Mouse (Mus musculus): Measurements from ENCODE around the gene Atp2b4. TPM values are rescaled to one million over a fixed set of nuclear protein-coding genes. Genes with fewer than 3 reads are reported as not detected.
"Not testable (repeated sequence)": the region's sequence is repeated elsewhere in the genome, so short reads cannot be mapped to it uniquely, and the experiment has no call there.

Atp2b4 gene
- polyA plus RNA-seq, 1 experiment from 2014 or later, result 10.2 TPM

GRCm38 (mm10) chr1:133688301-133688700 lies 112.5 kb downstream of the Atp2b4 start:
- H3K4me2 ChIP-seq (replicated peaks), result no peak overlapping the region
- no peak overlapping the region for H3K27ac ChIP-seq
- H3K9me3 ChIP-seq, result no peaks in the 10 kb centered on the region
- ATAC-seq (ENCODE audit: low FRiP score, low read depth), result no peak
- no peak overlapping the region for H3K4me3 ChIP-seq
- H3K36me3 ChIP-seq, result no peaks in the 10 kb centered on the region
- no peaks in the 10 kb centered on the region for H3K4me1 ChIP-seq
- H3K9ac ChIP-seq, result no peak overlapping the region
- 67% methylated on average over 7 of the region's 7 CpGs for WGBS
- H3K27me3 ChIP-seq (replicated peaks), result no peaks in the 10 kb centered on the region

GRCm38 (mm10) chr1:133685749-133686519 lies 114.9 kb downstream of the Atp2b4 start:
- no peak for ATAC-seq (ENCODE audit: low FRiP score, low read depth)
- H3K4me1 ChIP-seq, result no peaks in the 10 kb centered on the region
- 86% methylated on average over 10 of the region's 10 CpGs for WGBS
- H3K4me2 ChIP-seq (replicated peaks), result no peak overlapping the region
- no peak overlapping the region for H3K9ac ChIP-seq
- no peaks in the 10 kb centered on the region for H3K27me3 ChIP-seq (replicated peaks)
- H3K4me3 ChIP-seq, result no peak overlapping the region
- no peak overlapping the region for H3K27ac ChIP-seq
- no peaks in the 10 kb centered on the region for H3K36me3 ChIP-seq
- H3K9me3 ChIP-seq, result no peaks in the 10 kb centered on the region

- no peak overlapping the region for H3K4me2 ChIP-seq (replicated peaks)
Measured at GRCm38 (mm10) chr1:133671801-133672200, 129.0 kb downstream of the Atp2b4 start.

GRCm38 (mm10) chr1:133671266-133671665 lies 129.6 kb downstream of the Atp2b4 start:
- ATAC-seq (ENCODE audit: low FRiP score, low read depth), result no peak

More at GRCm38 (mm10) chr1:133671801-133672200, 129.0 kb downstream of the Atp2b4 start:
- Histone ChIP-seq H3K9ac (no peak overlapping the region), H3K9me3 (no peaks in the 10 kb centered on the region), H3K27me3 (replicated peaks) (no peaks in the 10 kb centered on the region), H3K36me3 (no peaks in the 10 kb centered on the region), H3K4me1 (0 out of 2 replicates have a peak, but pooled peaks cover 5% of the 10 kb centered on the region), H3K4me3 (no peak overlapping the region), H3K27ac (no peak overlapping the region)
- no peak for ATAC-seq (ENCODE audit: low FRiP score, low read depth)
- WGBS, result 80% methylated on average over 3 of the region's 3 CpGs

GRCm38 (mm10) chr1:133670776-133671175 lies 130.1 kb downstream of the Atp2b4 start:
- 84% methylated on average over 6 of the region's 6 CpGs for WGBS
- Histone ChIP-seq H3K27me3 (replicated peaks) (no peaks in the 10 kb centered on the region), H3K9ac (no peak overlapping the region), H3K4me3 (no peak overlapping the region), H3K9me3 (no peaks in the 10 kb centered on the region), H3K27ac (no peak overlapping the region), H3K4me2 (replicated peaks) (no peak overlapping the region), H3K36me3 (no peaks in the 10 kb centered on the region), H3K4me1 (0 out of 2 replicates have a peak, but pooled peaks cover 5% of the 10 kb centered on the region)
- ATAC-seq (ENCODE audit: low FRiP score, low read depth), result no peak

More at GRCm38 (mm10) chr1:133671266-133671665, 129.6 kb downstream of the Atp2b4 start:
- H3K4me2 ChIP-seq (replicated peaks), result no peak overlapping the region
- H3K4me1 ChIP-seq, result 0 out of 2 replicates have a peak, but pooled peaks cover 5% of the 10 kb centered on the region
- H3K36me3 ChIP-seq, result no peaks in the 10 kb centered on the region
- H3K27ac ChIP-seq, result no peak overlapping the region
- H3K27me3 ChIP-seq (replicated peaks), result no peaks in the 10 kb centered on the region
- no peak overlapping the region for H3K9ac ChIP-seq
- no peak overlapping the region for H3K4me3 ChIP-seq
- no peaks in the 10 kb centered on the region for H3K9me3 ChIP-seq
- 92% methylated on average over 3 of the region's 3 CpGs for WGBS

- H3K27me3 ChIP-seq (replicated peaks), result no peaks in the 10 kb centered on the region
- no peak overlapping the region for H3K27ac ChIP-seq
- no peak for ATAC-seq (ENCODE audit: low FRiP score, low read depth)
- 0 out of 2 replicates have a peak, but pooled peaks cover 5% of the 10 kb centered on the region for H3K4me1 ChIP-seq
- no peak overlapping the region; the same call in 1 of the 2 replicates for H3K4me2 ChIP-seq (replicated peaks)
- H3K9me3 ChIP-seq, result no peaks in the 10 kb centered on the region
- 43% methylated on average over 12 of the region's 12 CpGs for WGBS
- no peaks in the 10 kb centered on the region for H3K36me3 ChIP-seq
- H3K9ac ChIP-seq, result no peak overlapping the region
- no peak overlapping the region for H3K4me3 ChIP-seq
Measured at GRCm38 (mm10) chr1:133670190-133670589, 130.7 kb downstream of the Atp2b4 start.

- Histone ChIP-seq H3K4me2 (replicated peaks) (no peak overlapping the region), H3K27me3 (replicated peaks) (no peaks in the 10 kb centered on the region), H3K4me3 (no peak overlapping the region), H3K4me1 (0 out of 2 replicates have a peak, but pooled peaks cover 5% of the 10 kb centered on the region), H3K36me3 (no peaks in the 10 kb centered on the region), H3K9me3 (no peaks in the 10 kb centered on the region), H3K9ac (no peak overlapping the region), H3K27ac (no peak overlapping the region)
- no peak for ATAC-seq (ENCODE audit: low FRiP score, low read depth)
- WGBS, result 81% methylated on average over 3 of the region's 3 CpGs
Measured at GRCm38 (mm10) chr1:133668618-133669017, 132.2 kb downstream of the Atp2b4 start.

GRCm38 (mm10) chr1:133667721-133668120 lies 133.1 kb downstream of the Atp2b4 start:
- no peak for ATAC-seq (ENCODE audit: low FRiP score, low read depth)
- Histone ChIP-seq H3K27ac (no peak overlapping the region), H3K27me3 (replicated peaks) (no peaks in the 10 kb centered on the region), H3K9me3 (no peaks in the 10 kb centered on the region), H3K9ac (no peak overlapping the region), H3K4me3 (no peak overlapping the region), H3K36me3 (no peaks in the 10 kb centered on the region), H3K4me1 (0 out of 2 replicates have a peak, but pooled peaks cover 5% of the 10 kb centered on the region), H3K4me2 (replicated peaks) (no peak overlapping the region)
- WGBS, result 52% methylated on average over 7 of the region's 7 CpGs

- not testable (repeated sequence) for H3K9ac ChIP-seq; H3K27me3 ChIP-seq (replicated peaks); H3K4me2 ChIP-seq (replicated peaks); ATAC-seq (ENCODE audit: low FRiP score, low read depth); H3K27ac ChIP-seq; H3K4me3 ChIP-seq; H3K36me3 ChIP-seq; H3K9me3 ChIP-seq; H3K4me1 ChIP-seq
- WGBS, result 92% methylated on average over 7 of the region's 8 CpGs
Measured at GRCm38 (mm10) chr1:133665713-133666112, 135.1 kb downstream of the Atp2b4 start.

GRCm38 (mm10) chr1:133664203-133664970 lies 136.5 kb downstream of the Atp2b4 start:
- no peaks in the 10 kb centered on the region for H3K27me3 ChIP-seq (replicated peaks)
- H3K4me2 ChIP-seq (replicated peaks), result no peak overlapping the region
- 72% methylated on average over 11 of the region's 11 CpGs for WGBS
- peaks cover 10% of the 10 kb centered on the region for H3K4me1 ChIP-seq
- no peak overlapping the region for H3K27ac ChIP-seq
- no peak overlapping the region for H3K4me3 ChIP-seq
- no peak for ATAC-seq (ENCODE audit: low FRiP score, low read depth)
- no peak overlapping the region for H3K9ac ChIP-seq
- no peaks in the 10 kb centered on the region for H3K9me3 ChIP-seq
- no peaks in the 10 kb centered on the region for H3K36me3 ChIP-seq

GRCm38 (mm10) chr1:133663427-133663826 lies 137.4 kb downstream of the Atp2b4 start:
- Histone ChIP-seq H3K9me3 (no peaks in the 10 kb centered on the region), H3K4me2 (replicated peaks) (no peak overlapping the region), H3K4me3 (no peak overlapping the region), H3K36me3 (peaks cover 8% of the 10 kb centered on the region; the same call in 1 of the 2 replicates), H3K4me1 (peaks cover 20% of the 10 kb centered on the region), H3K27me3 (replicated peaks) (no peaks in the 10 kb centered on the region), H3K9ac (no peak overlapping the region), H3K27ac (no peak overlapping the region)
- no peak for ATAC-seq (ENCODE audit: low FRiP score, low read depth)
- WGBS, result 82% methylated on average over 4 of the region's 4 CpGs

GRCm38 (mm10) chr1:133662941-133663340 lies 137.9 kb downstream of the Atp2b4 start:
- no peaks in the 10 kb centered on the region for H3K9me3 ChIP-seq
- no peak for ATAC-seq (ENCODE audit: low FRiP score, low read depth)
- H3K27ac ChIP-seq, result no peak overlapping the region
- H3K4me3 ChIP-seq, result no peak overlapping the region
- H3K4me1 ChIP-seq, result peaks cover 23% of the 10 kb centered on the region
- 93% methylated on average over 7 of the region's 7 CpGs for WGBS
- peaks cover 12% of the 10 kb centered on the region; the same call in 1 of the 2 replicates for H3K36me3 ChIP-seq
- H3K9ac ChIP-seq, result no peak overlapping the region
- H3K4me2 ChIP-seq (replicated peaks), result no peak overlapping the region
- no peaks in the 10 kb centered on the region for H3K27me3 ChIP-seq (replicated peaks)

Data from neural tube, embryonic 12.5 days (tissue).